Mouse (Mus musculus) liver, embryonic 14.5 days (tissue): Measurements from ENCODE around the gene Ppm1k.

ENCODE experiments used
- CTCF ChIP-seq: IDR thresholded peaks from 2 replicates; pipeline ENCODE4 v1.5.1; 2016; ENCODE audit warnings: antibody characterized with exemption, low read depth, control low read depth
- EP300 ChIP-seq: IDR thresholded peaks from 2 replicates; pipeline ENCODE4 v1.6.1; 2016; ENCODE audit warnings: antibody characterized with exemption, low read depth

GRCm38 (mm10) chr6:57537887-57538286 lies 2.6 kb upstream of the Ppm1k start:
- no peak for TF ChIP-seq CTCF
- TF ChIP-seq EP300: no peak
